Mouse (Mus musculus): ENCODE data around the gene Gcg.

Gene Gcg

GRCm38 (mm10) chr2:62483550-62483949, at the start of gene Gcg:
Gene Gcg (minus strand): TSS chr2:62483650.
- no peak for DNase-seq

- DNase-seq: no peak
Observed at GRCm38 (mm10) chr2:62531065-62531464, 47.6 kb upstream of the Gcg start.

DNA sequence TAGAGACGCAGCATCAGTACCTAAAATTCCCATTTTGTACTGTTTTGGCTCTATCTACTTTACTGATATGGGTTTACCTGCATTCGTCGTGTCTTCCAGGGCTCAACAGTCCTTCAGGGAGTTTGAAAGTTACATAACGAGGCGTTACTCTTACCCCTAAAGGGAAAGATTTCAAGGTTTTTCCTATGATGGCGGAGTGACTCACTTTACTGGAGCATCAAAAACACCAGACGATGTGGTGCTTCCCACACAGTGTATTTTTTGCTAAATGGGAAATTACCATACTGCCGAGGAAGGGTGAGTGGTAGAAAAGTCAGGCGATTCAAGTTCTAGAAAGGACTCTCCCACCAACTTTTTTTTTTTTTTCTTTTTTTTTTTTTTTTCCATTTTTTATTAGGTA, 42.9 kb upstream of the Gcg start:
- no peak for DNase-seq

GRCm38 (mm10) chr2:62517790-62518189, 34.3 kb upstream of the Gcg start:
- no peak for DNase-seq

DNA sequence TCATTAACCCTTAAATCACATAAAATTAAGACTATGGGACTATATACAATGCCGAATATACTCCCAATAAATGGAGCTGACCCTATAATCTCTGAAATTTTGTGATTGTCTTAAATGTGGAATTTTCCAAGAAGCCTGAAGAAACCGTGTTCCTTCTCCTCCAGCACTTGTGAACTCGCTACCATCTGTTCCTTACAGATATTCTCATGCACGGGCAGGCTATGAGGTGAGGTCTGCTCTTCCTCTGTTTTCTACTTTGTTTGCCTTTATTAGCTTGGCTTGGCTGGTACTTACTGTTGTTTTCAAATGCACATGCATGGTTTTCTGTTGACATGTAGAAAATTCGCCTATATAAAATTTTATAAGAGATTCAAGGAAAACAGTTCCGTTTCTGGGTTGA, 31.0 kb upstream of the Gcg start:
- no peak for DNase-seq

GRCm38 (mm10) chr2:62513477-62513876, 30.0 kb upstream of the Gcg start:
- DNase-seq: no peak

DNA sequence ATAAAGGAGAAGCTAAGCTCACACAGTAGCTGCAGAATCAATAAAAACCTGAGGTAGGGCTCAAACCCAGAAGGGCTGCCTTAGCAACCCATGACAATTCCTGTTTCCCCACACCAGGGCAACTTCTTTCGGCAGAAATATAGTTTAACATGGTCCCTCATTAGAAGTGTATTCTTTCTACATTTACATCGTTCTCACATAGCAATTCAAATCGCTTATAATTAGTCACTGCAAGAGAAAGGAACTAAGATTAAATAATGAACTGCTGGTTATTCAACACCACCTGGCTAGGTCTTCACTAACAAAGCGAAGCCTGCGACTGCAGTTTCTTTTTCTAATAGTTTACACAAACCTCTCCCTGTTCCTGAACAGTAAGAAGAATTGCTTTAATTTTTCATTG, 23.7 kb upstream of the Gcg start:
- DNase-seq: no peak

- DNase-seq: no peak
Observed at GRCm38 (mm10) chr2:62506441-62506840, 23.0 kb upstream of the Gcg start.

GRCm38 (mm10) chr2:62504269-62504796, 20.9 kb upstream of the Gcg start:
- no peak for DNase-seq

GRCm38 (mm10) chr2:62503326-62503725, 19.9 kb upstream of the Gcg start:
- no peak for DNase-seq

GRCm38 (mm10) chr2:62502516-62502915, 19.1 kb upstream of the Gcg start:
- no peak for DNase-seq

- DNase-seq: no peak
Observed at GRCm38 (mm10) chr2:62498821-62499220, 15.4 kb upstream of the Gcg start.

GRCm38 (mm10) chr2:62498086-62498485, 14.6 kb upstream of the Gcg start:
- no peak for DNase-seq

DNA sequence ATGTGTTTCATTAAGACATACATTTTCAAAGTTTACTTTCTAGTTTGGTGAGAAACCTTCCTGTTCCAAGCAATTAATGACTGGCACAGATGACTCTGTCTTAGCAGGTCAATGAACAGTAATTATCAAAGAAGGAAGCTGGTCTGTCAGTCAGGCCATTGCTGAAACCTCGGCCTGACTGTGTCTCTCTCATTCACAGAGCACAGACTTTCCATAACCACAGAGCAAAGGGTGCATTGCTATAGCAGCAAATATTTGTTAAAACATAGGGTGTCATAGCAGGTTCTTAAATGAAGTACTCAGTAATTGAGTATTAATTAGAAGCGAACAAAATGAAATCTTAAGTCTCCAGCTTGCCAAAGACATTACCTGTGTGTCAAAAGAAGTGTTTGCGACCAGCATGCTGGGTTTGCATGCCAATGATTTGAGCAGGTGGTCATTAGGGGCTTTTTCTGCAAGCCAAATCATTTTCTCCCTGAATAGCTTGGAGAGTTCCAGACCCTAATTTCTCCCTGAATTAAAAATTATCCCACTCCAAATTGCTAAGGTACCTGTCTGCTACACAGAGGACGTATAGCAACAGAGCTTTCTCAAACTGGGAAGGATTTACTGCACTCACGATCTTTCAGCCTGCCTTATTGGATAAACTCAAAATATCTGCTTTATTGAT, 14.0 kb upstream of the Gcg start:
- DNase-seq: no peak

- DNase-seq: no peak
Observed at GRCm38 (mm10) chr2:62495407-62495806, 12.0 kb upstream of the Gcg start.

GRCm38 (mm10) chr2:62489832-62490231, 6.4 kb upstream of the Gcg start:
- no peak for DNase-seq

- no peak for DNase-seq
Observed at GRCm38 (mm10) chr2:62484906-62485305, 1.5 kb upstream of the Gcg start.

DNA sequence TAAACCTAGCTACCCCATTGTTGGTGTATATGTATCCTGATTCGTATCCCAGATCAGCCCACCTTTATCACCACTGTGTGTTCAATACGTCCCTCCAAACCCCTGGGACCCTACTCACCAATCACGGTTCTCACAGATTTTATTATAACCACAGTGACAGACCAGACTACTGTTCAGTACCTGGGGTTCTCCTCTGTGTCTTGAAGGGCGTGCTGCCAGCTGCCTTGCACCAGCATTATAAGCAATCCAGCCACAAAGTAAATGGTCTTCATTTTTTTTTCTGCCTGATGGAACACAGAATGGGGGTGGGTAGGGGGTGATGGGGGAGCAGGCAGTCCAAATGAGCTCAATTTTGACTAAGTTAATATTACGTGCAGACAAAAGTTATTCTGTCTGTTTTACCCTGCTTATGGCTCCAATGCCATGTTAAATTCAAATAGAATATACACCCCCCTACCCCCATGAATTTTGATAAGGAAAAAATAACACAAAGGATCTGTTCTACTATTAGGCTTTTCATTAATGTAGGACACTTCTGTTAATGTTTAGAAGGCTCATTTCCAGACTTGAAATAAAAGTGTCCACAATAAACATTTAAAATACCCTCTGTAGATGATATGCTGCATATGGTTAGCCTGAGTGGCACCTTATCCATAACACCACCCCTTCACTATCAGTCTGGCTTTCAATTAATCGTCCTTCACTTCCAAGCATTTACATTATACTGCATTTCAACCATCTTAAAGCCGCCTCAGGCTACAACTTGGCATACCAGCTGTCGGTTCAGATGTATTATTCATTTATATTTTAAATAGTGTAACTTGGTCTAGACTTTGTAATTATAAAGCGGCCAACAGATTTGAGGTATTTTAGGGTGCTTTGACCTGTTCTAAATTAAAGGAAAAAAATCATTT, 2.9 kb downstream of the Gcg start:
- DNase-seq: no peak

DNA sequence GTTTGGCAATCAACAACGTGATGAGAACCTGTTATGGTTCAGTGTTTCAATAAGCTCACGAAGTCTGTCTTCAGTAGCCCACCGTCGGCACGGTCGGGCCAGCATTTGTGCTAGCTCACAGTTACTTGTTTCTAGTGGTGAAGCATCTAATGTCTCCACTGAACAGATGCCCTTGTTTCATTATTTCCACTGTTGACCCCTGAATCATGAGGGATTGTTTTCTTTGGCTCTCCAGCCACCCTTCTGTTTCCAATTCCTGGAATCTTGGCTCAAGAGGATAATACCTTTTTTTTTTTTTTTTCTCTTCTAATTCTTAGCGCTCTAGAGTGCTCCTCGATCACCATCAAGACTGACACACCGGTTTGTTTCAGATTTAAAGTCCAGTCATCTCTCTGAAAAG, 13.9 kb downstream of the Gcg start:
- peak; percentile 5 for DNase-seq

DNA sequence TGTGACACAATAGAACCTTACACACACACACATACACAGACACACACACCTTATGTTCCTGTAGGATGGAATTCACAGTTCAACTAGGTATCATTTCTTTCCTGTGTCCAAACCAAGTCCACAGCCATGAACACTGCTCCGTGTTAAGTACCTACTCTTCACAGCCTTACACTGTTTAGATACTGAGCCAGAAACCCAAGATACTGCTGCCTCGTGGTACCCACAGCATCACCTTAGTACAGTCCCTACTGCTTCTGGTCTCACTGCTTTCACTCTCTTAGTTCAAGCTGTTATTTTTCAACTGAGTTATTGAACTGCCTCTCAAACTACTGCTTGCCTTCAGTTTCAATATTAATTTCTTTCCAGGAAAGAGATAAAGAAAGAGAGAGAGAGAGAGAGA, 20.2 kb downstream of the Gcg start:
- DNase-seq: no peak

DNA sequence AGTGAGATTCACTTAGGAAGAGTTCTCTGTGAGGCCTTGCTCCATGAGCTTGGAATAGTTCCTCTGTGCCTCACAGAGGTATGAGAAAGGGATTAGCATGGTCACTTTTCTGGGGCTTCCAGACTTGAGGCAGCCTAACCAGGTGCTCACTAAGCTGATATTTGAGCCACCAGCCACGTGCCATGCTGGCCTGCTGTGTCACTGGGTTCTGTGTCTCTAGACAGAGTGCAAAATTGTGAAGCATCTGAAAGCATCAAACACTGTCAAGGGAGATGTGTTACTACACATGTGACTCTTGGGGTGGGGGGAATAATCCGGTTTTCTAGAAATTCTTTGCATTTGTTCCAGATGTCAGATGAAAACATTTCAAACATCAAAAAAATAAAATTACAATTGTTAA, 21.3 kb downstream of the Gcg start:
- DNase-seq: no peak

- no peak for DNase-seq
Observed at GRCm38 (mm10) chr2:62460815-62461450, 22.5 kb downstream of the Gcg start.

- DNase-seq: peak; percentile 12
Observed at GRCm38 (mm10) chr2:62460231-62460710, 23.2 kb downstream of the Gcg start.
